Mouse (Mus musculus) embryonic facial prominence, embryonic 13.5 days (tissue): ENCODE data around the gene Gramd4. TPM values are rescaled to one million over a fixed set of nuclear protein-coding genes. Genes with fewer than 3 reads are reported as not detected.

Experiments
- polyA plus RNA-seq: library from polyadenylated mRNA; unstranded; fragments of >200 nt; fragmentation: Nextera tagmentation; extraction: Ambion mirVana; gene quantifications from 2 replicates; pipeline ENCODE4 v1.2.1, GENCODE M21; 2015

Gene Gramd4
- polyA plus RNA-seq, 1 experiment from 2014 or later, result 14.6 TPM

Other genes starting within 250 kb of the Gramd4 start
- 22.0 and 29.4 TPM in 2 replicates for gene Cdpf1, start 246.0 kb upstream of the Gramd4 start, polyA plus RNA-seq
- gene Pkdrej, start 236.0 kb upstream of the Gramd4 start, polyA plus RNA-seq, result 0.19 and 0.25 TPM in 2 replicates
- 7.3 and 7.4 TPM in 2 replicates for gene Ttc38, start 225.4 kb upstream of the Gramd4 start, polyA plus RNA-seq
- gene Gtse1, start 197.9 kb upstream of the Gramd4 start, polyA plus RNA-seq, result 25.5 and 27.2 TPM in 2 replicates
- 49.4 and 52.9 TPM in 2 replicates for gene Trmu, start 178.4 kb upstream of the Gramd4 start, polyA plus RNA-seq
- 2.9 and 3.1 TPM in 2 replicates for gene Celsr1, start 23.9 kb upstream of the Gramd4 start, polyA plus RNA-seq
- 14.0 and 16.5 TPM in 2 replicates for gene Cerk, start 128.4 kb downstream of the Gramd4 start, polyA plus RNA-seq
- gene Tbc1d22a, start 156.8 kb downstream of the Gramd4 start, polyA plus RNA-seq, result 10.8 and 12.8 TPM in 2 replicates